In genomic region chr17:23925090-23925493, GRCm38 (mm10) we compare ENCODE assay signal across 8 mouse cellular contexts. TPM values are rescaled to one million over a fixed set of nuclear protein-coding genes. Genes with fewer than 3 reads are reported as not detected.
DNase-seq lines count a peak whose midpoint lies in the region; ATAC-seq and TF ChIP-seq lines count a peak whose summit lies in the region.

No protein-coding gene starts in this region.

- peak; percentile 89 for ATAC-seq in hindbrain, postnatal 0 days

- H3K27me3 ChIP-seq in hindbrain, postnatal 0 days (ENCODE audit: insufficient read depth, low read length): no peaks in the 10 kb centered on the region
- H3K27me3 ChIP-seq in megakaryocyte, embryonic 14.5 days (replicated peaks): peaks cover 14% of the 10 kb centered on the region

- no peaks in the 10 kb centered on the region for H3K4me1 ChIP-seq in hindbrain, postnatal 0 days (ENCODE audit: insufficient read depth, low read length)
- peaks cover 15% of the 10 kb centered on the region for H3K4me1 ChIP-seq in megakaryocyte, embryonic 14.5 days

- DNase-seq in embryo, embryonic 10 days (ENCODE audit: low spot score): peak; percentile 82
- no peak for DNase-seq in embryo, embryonic 9.5 days (ENCODE audit: extremely low spot score)
- DNase-seq in cerebellum, postnatal 25 days: peak; percentile 78 to 82
- DNase-seq in gastrocnemius, adult 2 months: peak; percentile 63
- peak; percentile 91 for DNase-seq in hindbrain, postnatal 0 days (ENCODE audit: low spot score)
- DNase-seq in left cerebral cortex, postnatal 10 days (ENCODE audit: extremely low spot score in 1 of 2, low spot score in 2 of 2): peak; percentile 41 to 87
- DNase-seq in right cerebral cortex, postnatal 36 days (ENCODE audit: low spot score in 2 of 2): peak; percentile 37 to 50

- peak overlapping the region; percentile 50 for H3K9ac ChIP-seq in hindbrain, postnatal 0 days (replicated peaks; ENCODE audit: low read length)

- H3K36me3 ChIP-seq in hindbrain, postnatal 0 days (ENCODE audit: insufficient read depth, low read length): no peaks in the 10 kb centered on the region
- no peaks in the 10 kb centered on the region for H3K36me3 ChIP-seq in megakaryocyte, embryonic 14.5 days (replicated peaks; ENCODE audit: low read length)

- TF ChIP-seq CTCF in gastrocnemius, adult 2 months (IDR thresholded peaks at IDR 0.05): no peak
- peak; percentile 19 for TF ChIP-seq CTCF in hindbrain, postnatal 0 days (IDR thresholded peaks at IDR 0.05; ENCODE audit: low read depth)

- peak overlapping the region; percentile 87 for H3K27ac ChIP-seq in gastrocnemius, adult 2 months
- H3K27ac ChIP-seq in hindbrain, postnatal 0 days: peak overlapping the region; percentile 94

- H3K9me3 ChIP-seq in hindbrain, postnatal 0 days (ENCODE audit: low read length): no peaks in the 10 kb centered on the region
- no peaks in the 10 kb centered on the region for H3K9me3 ChIP-seq in megakaryocyte, embryonic 14.5 days

- WGBS in hindbrain, postnatal 0 days: under 1% methylated on average over 14 of the region's 14 CpGs

- intact Hi-C loops in gastrocnemius, adult 2 months (cut with DNase I): no loop called here
- intact Hi-C loops in left cerebral cortex, postnatal 10 days (cut with DNase I): no loop called here

- peak overlapping the region; percentile 83 for H3K4me3 ChIP-seq in gastrocnemius, adult 2 months
- H3K4me3 ChIP-seq in hindbrain, postnatal 0 days (ENCODE audit: low read length): peak overlapping the region; percentile 54
- peak overlapping the region; percentile 96 for H3K4me3 ChIP-seq in megakaryocyte, embryonic 14.5 days (replicated peaks)

- H3K4me2 ChIP-seq in hindbrain, postnatal 0 days (ENCODE audit: low read depth, low read length): peak overlapping the region; percentile 74

RNA-seq across cellular contexts. Expression of gene Dcpp3, which starts 7.8 kb away (rescaled TPM):
- not detected for total RNA-seq in gastrocnemius, adult 2 months (2021)
- not detected in 2 replicates for total RNA-seq in hindbrain, postnatal 0 days (2014; rRNA removed)
- polyA plus RNA-seq in hindbrain, postnatal 0 days (2015; fragmentation: Nextera tagmentation; extraction: Ambion mirVana): not detected in 2 replicates
- total RNA-seq in left cerebral cortex, postnatal 10 days (2021): not detected
- polyA plus RNA-seq in megakaryocyte, embryonic 14.5 days (2012; ENCODE audit: insufficient read depth, low replicate concordance): not detected in 2 replicates

RNA-seq across cellular contexts. Expression of gene Sbp, which starts 16.4 kb away (rescaled TPM):
- total RNA-seq in gastrocnemius, adult 2 months (2021): not detected
- not detected in 2 replicates for total RNA-seq in hindbrain, postnatal 0 days (2014; rRNA removed)
- not detected in 2 replicates for polyA plus RNA-seq in hindbrain, postnatal 0 days (2015; fragmentation: Nextera tagmentation; extraction: Ambion mirVana)
- not detected for total RNA-seq in left cerebral cortex, postnatal 10 days (2021)
- not detected in 2 replicates for polyA plus RNA-seq in megakaryocyte, embryonic 14.5 days (2012; ENCODE audit: insufficient read depth, low replicate concordance)

RNA-seq across cellular contexts. Expression of gene Sbpl, which starts 30.0 kb away (rescaled TPM):
- total RNA-seq in gastrocnemius, adult 2 months (2021): not detected
- 1.4 TPM in 1 of 2 replicates, not detected in the other for total RNA-seq in hindbrain, postnatal 0 days (2014; rRNA removed)
- polyA plus RNA-seq in hindbrain, postnatal 0 days (2015; fragmentation: Nextera tagmentation; extraction: Ambion mirVana): not detected in 2 replicates
- not detected for total RNA-seq in left cerebral cortex, postnatal 10 days (2021)
- not detected in 2 replicates for polyA plus RNA-seq in megakaryocyte, embryonic 14.5 days (2012; ENCODE audit: insufficient read depth, low replicate concordance)

RNA-seq across cellular contexts. Expression of gene Dcpp2, which starts 44.4 kb away (rescaled TPM):
- total RNA-seq in gastrocnemius, adult 2 months (2021): not detected
- not detected in 2 replicates for total RNA-seq in hindbrain, postnatal 0 days (2014; rRNA removed)
- polyA plus RNA-seq in hindbrain, postnatal 0 days (2015; fragmentation: Nextera tagmentation; extraction: Ambion mirVana): not detected in 2 replicates
- total RNA-seq in left cerebral cortex, postnatal 10 days (2021): not detected
- polyA plus RNA-seq in megakaryocyte, embryonic 14.5 days (2012; ENCODE audit: insufficient read depth, low replicate concordance): not detected in 2 replicates

RNA-seq across cellular contexts. Expression of gene Dcpp1, which starts 44.4 kb away (rescaled TPM):
- total RNA-seq in gastrocnemius, adult 2 months (2021): not detected
- not detected in 2 replicates for total RNA-seq in hindbrain, postnatal 0 days (2014; rRNA removed)
- not detected in 2 replicates for polyA plus RNA-seq in hindbrain, postnatal 0 days (2015; fragmentation: Nextera tagmentation; extraction: Ambion mirVana)
- not detected for total RNA-seq in left cerebral cortex, postnatal 10 days (2021)
- not detected in 2 replicates for polyA plus RNA-seq in megakaryocyte, embryonic 14.5 days (2012; ENCODE audit: insufficient read depth, low replicate concordance)
